Mouse (Mus musculus) CH12.LX (cell line): ENCODE data around the gene S100a10.

Experiments used
- CHD1 ChIP-seq: IDR thresholded peaks from 2 replicates; pipeline ENCODE4 v1.6.1; 2012; ENCODE audit warnings: low read depth, low read length, improper control_type of control experiment, inconsistent platforms
- NELFE ChIP-seq: IDR thresholded peaks from 2 replicates; pipeline ENCODE4 v1.6.1; 2011; ENCODE audit warnings: low read depth, low read length, improper control_type of control experiment
- PAX5 ChIP-seq: IDR thresholded peaks from 2 replicates; pipeline ENCODE4 v1.6.1; 2012; ENCODE audit warnings: low read length, inconsistent platforms, mixed read lengths
- POLR2AphosphoS2 ChIP-seq: IDR thresholded peaks from 2 replicates; pipeline ENCODE4 v1.6.1; 2011; ENCODE audit warnings: low read depth, low read length, improper control_type of control experiment
- SIN3A ChIP-seq: IDR thresholded peaks from 2 replicates; pipeline ENCODE4 v1.6.1; 2012; ENCODE audit warnings: low read length, improper control_type of control experiment, inconsistent platforms
- USF1 ChIP-seq: IDR thresholded peaks from 2 replicates; pipeline ENCODE4 v1.6.1; 2014; ENCODE audit warnings: low read depth, mild to moderate bottlenecking, inconsistent platforms, low read length, improper control_type of control experiment
- ZC3H11A ChIP-seq: IDR thresholded peaks from 2 replicates; pipeline ENCODE4 v1.6.1; 2012; ENCODE audit warnings: low read depth, mild to moderate bottlenecking, inconsistent platforms, low read length, improper control_type of control experiment
- ZMIZ1 ChIP-seq: IDR thresholded peaks from 2 replicates; pipeline ENCODE4 v1.6.1; 2012; ENCODE audit warnings: low read depth, mild to moderate bottlenecking, inconsistent platforms, low read length, improper control_type of control experiment

DNA sequence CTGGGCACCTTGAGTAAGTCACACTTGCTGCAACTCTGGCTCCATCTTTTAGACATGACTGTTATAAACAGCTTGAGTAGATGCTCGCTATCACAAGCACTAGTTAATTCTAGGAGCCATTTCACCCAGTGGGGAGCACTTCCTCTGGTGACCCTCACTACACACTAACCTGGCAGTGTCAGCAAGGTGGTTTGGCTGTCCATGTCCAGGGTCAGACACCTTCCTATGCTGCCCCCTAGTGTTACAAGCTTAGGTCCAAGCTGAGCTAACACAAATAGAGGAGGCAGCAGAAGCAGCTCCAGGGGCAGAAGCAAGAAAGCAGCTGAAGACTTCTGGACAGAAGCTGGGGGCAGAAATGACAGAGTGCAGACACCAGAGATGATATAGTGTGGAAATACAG, 38.6 kb downstream of the S100a10 start:
- TF ChIP-seq POLR2AphosphoS2: no peak
- no peak for TF ChIP-seq ZMIZ1
- no peak for TF ChIP-seq CHD1
- TF ChIP-seq ZC3H11A: peak; percentile 85
- TF ChIP-seq NELFE: peak; percentile 54; the same call in 1 of the 2 replicates
- no peak for TF ChIP-seq PAX5
- TF ChIP-seq USF1: no peak
- peak; percentile 73 for TF ChIP-seq SIN3A
